Mouse (Mus musculus) spleen, postnatal 10 days (tissue): ENCODE measurements around the gene 4930404H24Rik.

Experiments
- DNase-seq, 2 experiments: peaks; one replicate each; pipeline ENCODE4 v3.0.0; 2021 to 2022; ENCODE audit warnings: low spot score in 2 of 2

4930404H24Rik gene

DNA sequence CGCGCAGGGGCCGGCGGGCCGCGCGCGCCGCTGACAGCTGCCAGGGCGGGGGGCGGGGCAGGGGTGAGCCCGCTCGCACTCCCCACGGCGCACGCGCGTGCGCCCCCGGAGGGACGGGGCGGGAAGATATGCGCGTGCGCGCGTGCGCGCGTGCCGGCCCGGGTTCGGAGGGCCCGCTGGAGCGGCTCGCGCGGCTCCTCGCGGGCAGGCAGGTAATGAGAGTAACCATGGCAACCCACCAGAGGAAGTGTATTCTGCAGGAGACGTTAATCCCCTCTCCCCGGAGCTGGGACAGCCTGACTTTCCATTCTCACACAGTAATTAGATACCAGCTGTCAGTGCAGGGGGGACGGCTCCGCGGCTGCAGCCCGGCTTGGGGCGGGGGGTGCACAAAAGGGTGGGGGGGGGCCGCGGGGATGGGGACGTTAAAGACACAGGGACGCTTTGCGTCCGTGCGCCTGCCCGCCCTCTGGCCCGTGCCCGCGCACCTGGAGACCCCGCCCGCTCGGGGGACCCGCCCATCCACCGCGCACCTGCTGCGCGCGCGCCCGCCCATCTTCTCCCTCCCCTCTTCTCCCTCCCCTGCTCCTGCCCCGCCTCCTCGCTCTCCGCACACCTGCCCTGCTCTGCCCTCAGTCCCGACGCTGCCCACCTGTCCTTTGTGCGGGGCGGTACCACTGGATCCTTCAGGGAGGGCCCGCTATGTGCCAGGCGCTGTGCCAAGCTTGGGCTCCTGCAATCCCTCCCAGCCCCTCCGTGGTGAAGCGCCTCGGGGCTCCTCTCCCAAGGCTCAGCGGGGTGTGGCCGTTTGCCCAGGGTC, at the start of gene 4930404H24Rik:
Gene 4930404H24Rik, plus strand, starts transcription at position 218 of the 820 bp plus-strand sequence.
- DNase-seq = peak; percentile 74 to 81

DNA sequence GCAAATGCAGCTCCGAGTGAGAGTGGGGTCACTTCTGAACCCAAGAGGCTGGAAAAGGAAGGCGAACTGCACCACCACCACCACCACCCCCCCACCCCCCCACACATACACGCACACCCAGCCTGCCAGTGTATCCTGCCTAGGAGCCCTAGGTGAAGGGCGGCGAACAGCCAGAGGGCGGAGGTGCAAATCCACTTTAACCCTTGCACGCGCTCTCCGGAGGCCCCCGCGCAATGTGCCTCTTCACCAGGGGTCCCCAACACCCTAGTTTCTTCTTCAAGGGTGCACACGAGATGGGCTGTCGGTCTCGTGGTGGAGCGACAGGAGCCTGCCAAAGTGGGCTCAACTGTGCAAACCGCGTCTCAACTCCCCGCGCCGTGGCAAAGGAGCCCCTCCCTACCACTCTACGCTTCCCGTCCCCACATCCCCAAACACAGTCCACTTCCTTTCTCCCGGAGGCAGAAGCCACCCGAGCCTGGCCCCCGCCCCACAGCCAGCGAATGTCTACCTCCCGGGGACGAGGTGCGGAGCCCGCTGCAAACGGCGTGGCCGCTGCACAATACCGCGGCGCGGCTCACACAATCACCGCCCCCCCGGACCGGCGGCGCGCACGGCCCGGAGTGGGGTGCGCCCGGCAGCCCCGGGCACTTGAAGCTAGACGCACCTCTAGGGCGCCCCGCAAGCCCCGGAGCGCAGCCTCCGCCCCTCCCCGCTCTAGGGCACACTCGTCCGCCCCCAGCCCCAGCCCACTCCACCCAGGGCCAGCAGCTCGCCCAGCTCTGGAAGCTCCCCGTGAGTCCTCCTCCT, 49.0 kb upstream of the 4930404H24Rik start:
- DNase-seq = peak; percentile 26 to 35

DNA sequence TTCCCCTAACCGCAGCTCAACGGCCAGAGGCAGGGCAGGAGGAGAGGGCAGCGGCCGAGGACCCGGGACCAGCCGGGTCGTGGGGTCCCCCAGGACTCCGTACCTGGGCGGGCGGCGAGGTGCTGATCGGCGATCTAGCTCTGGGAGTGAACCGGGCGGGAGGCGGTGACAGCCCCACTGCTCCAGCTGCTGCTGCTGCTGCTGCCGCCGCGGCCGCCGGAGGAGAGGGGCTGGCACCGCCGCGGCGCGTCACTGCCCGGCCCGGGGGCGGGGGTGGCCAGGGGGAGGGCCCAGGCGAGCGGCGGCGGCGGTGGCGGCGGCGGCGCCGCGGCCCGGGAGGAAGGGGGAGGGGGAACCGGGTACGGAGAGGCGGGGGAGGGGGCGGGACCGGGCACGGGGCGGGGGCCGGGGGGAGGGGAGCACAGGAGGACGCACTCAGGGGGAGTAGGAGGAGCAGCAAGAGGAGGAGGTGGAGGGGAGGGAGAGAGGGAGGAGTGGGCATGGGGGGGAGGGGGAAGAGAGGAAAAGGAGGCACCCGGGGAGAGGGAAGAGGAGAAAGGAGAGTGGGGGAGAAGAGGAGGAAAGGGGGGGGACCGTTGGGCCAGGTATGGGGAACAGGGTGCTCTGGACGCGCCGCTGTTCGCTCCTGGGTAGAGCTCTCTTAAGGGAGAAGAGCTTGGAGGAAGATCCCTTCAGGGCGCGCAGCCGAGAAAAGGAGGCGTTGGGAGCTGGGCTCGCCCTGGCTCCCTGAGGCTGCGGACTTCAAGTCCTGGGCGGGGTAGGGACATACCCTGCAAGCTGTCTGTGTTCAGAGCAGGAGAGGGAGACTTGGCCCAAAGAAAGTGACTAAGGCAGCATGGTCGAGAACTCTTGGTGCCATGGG, 48.1 kb upstream of the 4930404H24Rik start:
- peak; percentile 39 to 57 for DNase-seq

- DNase-seq = peak; percentile 39 to 53
Measured at GRCm38 (mm10) chr2:153445137-153446016, 47.2 kb upstream of the 4930404H24Rik start.

GRCm38 (mm10) chr2:153446017-153446408, 46.6 kb upstream of the 4930404H24Rik start:
- peak in 1 of 2 experiments; percentile 48 for DNase-seq

- DNase-seq = no peak
Measured at GRCm38 (mm10) chr2:153446476-153446875, 46.1 kb upstream of the 4930404H24Rik start.

DNA sequence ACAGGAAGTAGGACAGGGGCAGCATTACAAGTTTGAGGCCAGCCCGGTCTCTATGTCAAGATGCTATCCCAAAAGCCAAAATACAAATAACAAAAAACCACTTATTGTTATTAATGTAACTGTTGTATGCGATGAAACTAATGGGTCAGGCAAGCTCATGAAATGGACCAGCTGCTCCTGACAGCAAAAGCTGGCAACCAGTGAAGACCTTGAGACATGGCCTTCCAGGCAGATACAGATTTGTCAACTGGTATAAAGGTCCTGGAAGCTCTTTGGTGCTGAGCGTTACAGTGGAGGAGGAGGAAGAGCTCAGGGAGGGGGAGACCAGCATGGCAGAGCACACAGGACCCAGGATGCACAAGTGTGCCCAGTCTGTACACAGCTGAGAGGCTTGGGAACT, 44.9 kb upstream of the 4930404H24Rik start:
- no peak for DNase-seq

- DNase-seq = no peak
Measured at GRCm38 (mm10) chr2:153448519-153448918, 44.1 kb upstream of the 4930404H24Rik start.

DNA sequence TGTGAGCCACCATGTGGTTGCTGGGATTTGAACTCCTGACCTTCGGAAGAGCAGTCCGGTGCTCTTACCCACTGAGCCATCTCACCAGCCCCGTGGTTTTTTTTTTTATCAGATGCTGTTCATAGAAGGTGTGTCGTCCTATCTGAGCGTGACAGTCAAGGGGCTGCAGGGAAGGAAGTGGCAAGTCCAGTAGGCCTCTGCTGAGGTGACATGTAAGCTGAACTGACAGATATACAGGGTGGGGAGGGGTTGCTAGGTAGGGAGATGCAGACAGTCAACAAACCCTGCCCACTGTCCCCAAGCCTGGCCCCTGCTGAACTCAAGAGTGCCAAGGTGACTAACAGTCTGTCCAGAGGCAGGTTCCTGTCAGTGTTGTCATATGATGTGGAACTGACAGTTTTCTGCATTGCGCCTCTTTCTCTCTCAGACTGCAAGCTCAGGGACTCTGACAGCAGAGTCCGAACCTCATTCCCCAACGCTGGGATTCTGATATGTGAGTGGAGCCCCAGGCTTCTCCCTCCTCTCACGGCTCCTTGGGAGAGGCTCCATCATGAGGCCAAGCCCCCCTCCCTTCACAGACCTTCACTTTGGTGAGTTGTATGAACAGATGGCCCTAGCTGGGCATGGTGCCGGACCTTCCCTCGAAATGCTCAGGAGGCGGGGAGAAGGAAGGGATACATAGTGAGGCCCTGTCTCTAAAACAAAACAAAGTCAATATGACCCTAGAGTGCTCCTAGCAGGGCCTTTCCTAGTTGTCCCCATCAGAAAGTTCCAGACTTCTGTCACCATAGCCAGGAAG, 38.4 kb upstream of the 4930404H24Rik start:
- no peak for DNase-seq

DNA sequence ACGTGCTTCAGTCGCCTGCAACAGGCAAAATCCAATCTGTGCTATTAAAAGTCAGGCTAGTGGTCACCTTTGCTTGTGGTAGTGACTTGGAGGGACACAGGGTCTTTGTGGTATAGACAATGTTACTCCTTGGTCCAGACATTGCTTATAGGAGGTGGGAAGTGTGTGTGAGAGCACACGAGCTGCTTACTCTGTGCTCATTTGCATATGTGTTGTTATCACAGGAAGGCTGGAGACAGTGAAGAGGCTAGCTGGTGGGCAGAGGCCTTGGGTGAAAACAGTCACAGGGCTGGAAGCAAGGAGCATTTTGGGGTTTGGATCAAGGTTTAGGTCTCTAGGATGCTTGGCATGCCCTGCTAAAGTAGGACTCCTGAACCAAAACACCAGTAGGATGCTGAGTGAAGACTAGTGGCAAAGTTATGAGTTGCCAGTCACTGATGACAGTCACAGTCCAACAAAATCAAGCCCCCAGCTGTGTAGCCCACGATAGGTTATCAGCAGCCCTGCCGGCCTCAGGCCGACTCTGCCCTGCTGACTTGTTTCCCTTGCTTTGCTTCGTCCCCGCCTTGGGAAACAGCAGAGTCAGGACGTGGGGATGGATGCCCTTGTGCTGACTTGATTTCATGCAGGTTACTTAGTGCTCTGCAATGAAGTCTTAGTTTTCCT, 37.6 kb upstream of the 4930404H24Rik start:
- no peak for DNase-seq

DNA sequence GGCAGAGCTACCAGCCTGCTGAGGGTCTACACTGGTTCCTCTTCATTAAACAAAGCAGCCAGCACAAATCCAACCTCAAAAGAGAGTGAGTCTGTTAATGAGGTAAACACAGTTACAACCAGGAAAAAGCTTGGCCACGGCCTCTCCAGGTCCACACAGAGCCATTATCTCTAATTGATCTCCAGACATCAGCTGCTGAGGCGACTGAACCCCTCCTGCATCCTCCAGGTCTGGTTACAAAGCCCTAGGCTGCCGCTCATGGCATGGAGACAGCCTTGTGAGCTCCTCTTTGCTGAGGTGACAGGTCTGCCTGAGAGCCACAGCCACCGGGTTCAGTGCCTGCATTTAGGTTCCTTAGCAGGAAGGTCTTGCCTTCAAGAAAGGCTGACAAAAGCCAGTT, 35.1 kb upstream of the 4930404H24Rik start:
- no peak for DNase-seq

DNA sequence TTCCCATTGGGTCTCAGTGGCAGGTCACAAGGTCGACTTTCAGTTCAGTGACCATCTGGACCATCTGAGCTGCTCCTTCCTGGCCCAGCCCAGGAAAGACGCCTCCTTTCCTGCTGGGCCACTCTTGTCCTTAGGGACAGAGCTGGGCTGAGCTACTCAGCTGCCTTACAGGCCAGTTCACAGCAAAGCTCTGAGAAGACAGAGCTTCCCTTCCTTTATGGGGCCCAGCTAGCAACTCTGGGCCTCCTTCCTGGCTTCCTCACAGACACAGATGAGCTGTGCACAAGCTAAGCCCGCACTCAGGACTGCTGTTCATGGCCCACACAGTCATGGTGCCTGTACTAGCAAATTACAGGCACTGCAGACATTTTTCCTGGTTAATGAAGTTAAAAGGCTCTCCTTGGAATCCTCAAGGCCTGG, 34.6 kb upstream of the 4930404H24Rik start:
- DNase-seq = no peak

- no peak for DNase-seq
Measured at GRCm38 (mm10) chr2:153463257-153463656, 29.3 kb upstream of the 4930404H24Rik start.

- DNase-seq = no peak
Measured at GRCm38 (mm10) chr2:153467372-153467771, 25.2 kb upstream of the 4930404H24Rik start.

- DNase-seq = no peak
Measured at GRCm38 (mm10) chr2:153469317-153469716, 23.3 kb upstream of the 4930404H24Rik start.

DNA sequence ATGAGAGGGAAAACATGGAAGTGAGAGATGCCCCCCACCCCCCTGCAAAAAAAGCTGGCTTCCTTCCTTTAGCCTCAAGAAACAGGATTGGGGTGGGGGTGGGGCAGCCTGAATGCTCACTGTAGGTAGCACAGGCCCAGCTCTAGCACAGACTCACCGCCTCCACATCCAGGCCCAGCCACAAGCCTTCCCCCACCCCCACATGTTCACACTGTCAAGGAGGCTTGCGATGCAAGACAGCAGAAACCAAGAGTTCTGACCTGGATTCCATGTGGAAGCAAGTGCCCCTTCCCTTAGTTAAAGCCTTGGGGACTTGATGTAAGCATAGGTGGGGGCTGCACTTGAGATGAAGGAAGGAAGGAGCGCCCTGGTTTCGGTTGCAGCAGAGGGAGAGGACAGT, 22.8 kb upstream of the 4930404H24Rik start:
- no peak for DNase-seq

DNA sequence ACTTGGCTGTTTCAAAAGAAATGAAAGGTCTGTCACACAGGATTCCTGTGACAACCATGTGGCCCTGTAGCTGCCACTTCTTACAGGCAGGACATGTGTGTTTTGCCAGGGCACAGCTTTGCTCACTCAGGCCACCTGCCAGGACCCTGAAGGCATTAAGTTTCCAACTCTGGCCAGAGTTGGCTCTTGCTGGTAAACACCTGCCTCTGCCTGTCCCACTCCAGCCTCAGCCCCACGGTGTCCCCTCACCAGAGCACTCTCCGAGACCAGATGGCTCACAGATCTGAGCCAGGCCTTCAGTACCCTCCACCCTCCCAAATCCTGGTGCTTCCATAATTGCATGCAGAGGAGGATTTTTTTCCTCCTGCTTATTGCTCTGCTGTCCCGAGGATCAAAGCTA, 21.6 kb upstream of the 4930404H24Rik start:
- DNase-seq = no peak

- no peak for DNase-seq
Measured at GRCm38 (mm10) chr2:153475114-153476112, 17.2 kb upstream of the 4930404H24Rik start.
